Mouse (Mus musculus) liver, embryonic 11.5 days (tissue): ENCODE results near the gene Vmn1r155. TPM values are rescaled to one million over a fixed set of nuclear protein-coding genes. Genes with fewer than 3 reads are reported as not detected.
"Not testable (repeated sequence)": the region's sequence is repeated elsewhere in the genome, so short reads cannot be mapped to it uniquely, and the experiment has no call there.

ENCODE experiments used
- ATAC-seq: fragments of 200-750 bp; cut with Nextera tagmentation; replicated peaks from 2 replicates; pipeline ENCODE4 v1.8.0; 2017; ENCODE audit warnings: moderate number of reproducible peaks, mild to moderate bottlenecking, moderate TSS enrichment, moderate library complexity; ENCODE audit not compliant: low FRiP score
- DNase-seq: peaks from one replicate; pipeline ENCODE4 v3.0.0-alpha.2; 2017; ENCODE audit warnings: low spot score
- H3K27ac ChIP-seq: fragments of 300-500 bp; sonication (generic); 2 replicates; pipeline ENCODE4 v1.5.1; 2014; ENCODE audit warnings: mild to moderate bottlenecking, low read depth, low read length, control low read depth
- H3K27me3 ChIP-seq: fragments of 300-500 bp; sonication (generic); replicated peaks from 2 replicates; pipeline ENCODE4 v1.6.1; 2014; ENCODE audit warnings: low read length, mixed read lengths; ENCODE audit not compliant: control insufficient read depth, insufficient read depth
- H3K36me3 ChIP-seq: fragments of 300-500 bp; sonication (generic); 2 replicates; pipeline ENCODE4 v1.6.1; 2014; ENCODE audit warnings: mild to moderate bottlenecking, low read length, moderate library complexity, mixed read lengths; ENCODE audit not compliant: control insufficient read depth, insufficient read depth
- H3K4me1 ChIP-seq: fragments of 300-500 bp; sonication (generic); replicated peaks from 2 replicates; pipeline ENCODE4 v1.6.1; 2014; ENCODE audit warnings: low read length, mixed read lengths; ENCODE audit not compliant: control insufficient read depth, insufficient read depth
- H3K4me2 ChIP-seq: fragments of 300-500 bp; sonication (generic); 2 replicates; pipeline ENCODE4 v1.6.1; 2014; ENCODE audit warnings: mild to moderate bottlenecking, control low read depth, moderate library complexity
- H3K4me3 ChIP-seq: fragments of 300-500 bp; sonication (generic); 2 replicates; pipeline ENCODE4 v1.5.1; 2014; ENCODE audit warnings: low read depth, low read length, control low read depth
- H3K9ac ChIP-seq: fragments of 300-500 bp; sonication (generic); 2 replicates; pipeline ENCODE4 v1.6.1; 2014; ENCODE audit warnings: low read depth, low read length, control low read depth
- H3K9me3 ChIP-seq: fragments of 300-500 bp; sonication (generic); 2 replicates; pipeline ENCODE4 v1.6.1; 2016; ENCODE audit warnings: low read length, inconsistent platforms, mixed read lengths; ENCODE audit not compliant: control insufficient read depth
- WGBS: fragments of 180-500 bp; shearing (Covaris S2); extraction: QIAGEN DNeasy Blood & Tissue Kit; methylation state at CpG from one replicate; pipeline ENCODE4 v1.1.7; 2014; 5-methylcytosine and 5-hydroxymethylcytosine counted together
- polyA plus RNA-seq: library from polyadenylated mRNA; unstranded; fragments of >200 nt; fragmentation: Nextera tagmentation; extraction: Ambion mirVana; gene quantifications from 2 replicates; pipeline ENCODE4 v1.2.1, GENCODE M21; 2014

Vmn1r155 gene
- not detected in 2 replicates for polyA plus RNA-seq

DNA sequence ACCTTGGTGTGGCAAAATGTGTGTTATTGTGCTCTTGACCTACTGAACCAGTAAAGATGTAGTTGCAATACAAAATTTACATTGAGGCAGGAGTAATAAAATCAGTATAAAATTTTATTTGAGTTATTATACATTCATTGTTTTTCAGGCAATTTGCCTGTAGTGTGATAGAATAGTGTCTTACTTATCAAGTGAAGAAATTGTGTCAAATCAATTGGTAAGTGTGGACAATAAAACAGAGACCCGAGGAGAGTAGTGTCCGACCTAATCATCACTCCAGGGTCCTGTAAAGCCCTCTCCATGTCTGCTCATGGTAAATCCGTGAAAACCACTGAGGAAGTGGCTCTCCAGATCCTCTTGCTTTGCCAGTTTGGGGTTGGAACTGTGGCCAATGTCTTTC lies at the start of gene Vmn1r155:
Gene Vmn1r155, plus strand, starts transcription at position 301 of the 400 bp plus-strand sequence.
- not testable (repeated sequence) for H3K4me1 ChIP-seq, ATAC-seq, H3K27ac ChIP-seq, H3K36me3 ChIP-seq, DNase-seq, H3K27me3 ChIP-seq, H3K4me3 ChIP-seq, H3K9ac ChIP-seq, H3K4me2 ChIP-seq, H3K9me3 ChIP-seq
- WGBS: no CpG with 5 or more reads among the region's 3 CpGs

DNA sequence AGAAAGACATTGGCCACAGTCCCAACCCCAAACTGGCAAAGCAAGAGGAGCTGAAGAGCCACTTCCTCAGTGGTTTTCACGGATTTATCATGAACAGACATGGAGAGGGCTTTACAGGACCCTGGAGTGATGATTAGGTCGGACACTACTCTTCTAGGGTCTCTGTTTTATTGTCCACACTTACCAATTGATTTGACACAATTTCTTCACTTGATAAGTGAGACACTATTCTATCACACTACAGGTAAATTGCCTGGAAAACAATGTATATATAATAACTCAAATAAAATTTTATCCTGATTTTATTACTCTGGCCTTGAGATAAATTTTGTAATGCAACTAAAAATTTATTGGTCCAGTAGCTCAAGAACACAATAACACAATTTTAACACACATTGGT lies 34.4 kb downstream of the Vmn1r155 start, which contains the start of gene Gm8693:
Gene Gm8693, minus strand, starts transcription at position 101 of the 400 bp plus-strand sequence.
- WGBS: no CpG with 5 or more reads among the region's 2 CpGs
- H3K9ac ChIP-seq, H3K4me2 ChIP-seq, H3K4me3 ChIP-seq, ATAC-seq, H3K9me3 ChIP-seq, H3K27me3 ChIP-seq, H3K27ac ChIP-seq, H3K4me1 ChIP-seq, H3K36me3 ChIP-seq, DNase-seq: not testable (repeated sequence)

Other genes starting within 250 kb of the Vmn1r155 start
- gene Vmn1r148, start 244.4 kb upstream of the Vmn1r155 start, polyA plus RNA-seq: not detected in 2 replicates
- not detected in 2 replicates for gene Vmn1r149, start 219.8 kb upstream of the Vmn1r155 start, polyA plus RNA-seq
- gene Gm10665, start 193.9 kb upstream of the Vmn1r155 start, polyA plus RNA-seq: not detected in 2 replicates
- not detected in 2 replicates for gene Vmn1r151, start 158.3 kb upstream of the Vmn1r155 start, polyA plus RNA-seq
- not detected in 2 replicates for gene Vmn1r152, start 135.1 kb upstream of the Vmn1r155 start, polyA plus RNA-seq
- gene Gm8677, start 123.1 kb upstream of the Vmn1r155 start, polyA plus RNA-seq: not detected in 2 replicates
- gene Gm4201, start 92.7 kb upstream of the Vmn1r155 start, polyA plus RNA-seq: not detected in 2 replicates
- gene Gm4565, start 69.9 kb upstream of the Vmn1r155 start, polyA plus RNA-seq: not detected in 2 replicates
- not detected in 2 replicates for gene Gm8693, start 34.3 kb downstream of the Vmn1r155 start, polyA plus RNA-seq
- gene Gm4567, start 61.7 kb downstream of the Vmn1r155 start, polyA plus RNA-seq: not detected in 2 replicates
- not detected in 2 replicates for gene Vmn1r157, start 103.7 kb downstream of the Vmn1r155 start, polyA plus RNA-seq
- gene Vmn1r158, start 132.8 kb downstream of the Vmn1r155 start, polyA plus RNA-seq: not detected in 2 replicates
- not detected in 2 replicates for gene Vmn1r159, start 185.6 kb downstream of the Vmn1r155 start, polyA plus RNA-seq
- not detected in 2 replicates for gene Vmn1r160, start 213.2 kb downstream of the Vmn1r155 start, polyA plus RNA-seq